Mouse (Mus musculus): ENCODE measurements around the gene Nfib. TPM values are rescaled to one million over a fixed set of nuclear protein-coding genes. Genes with fewer than 3 reads are reported as not detected.

The Nfib gene
- polyA plus RNA-seq, 2 experiments from 2014 or later, result 0.20 TPM; not detected in 1

DNA sequence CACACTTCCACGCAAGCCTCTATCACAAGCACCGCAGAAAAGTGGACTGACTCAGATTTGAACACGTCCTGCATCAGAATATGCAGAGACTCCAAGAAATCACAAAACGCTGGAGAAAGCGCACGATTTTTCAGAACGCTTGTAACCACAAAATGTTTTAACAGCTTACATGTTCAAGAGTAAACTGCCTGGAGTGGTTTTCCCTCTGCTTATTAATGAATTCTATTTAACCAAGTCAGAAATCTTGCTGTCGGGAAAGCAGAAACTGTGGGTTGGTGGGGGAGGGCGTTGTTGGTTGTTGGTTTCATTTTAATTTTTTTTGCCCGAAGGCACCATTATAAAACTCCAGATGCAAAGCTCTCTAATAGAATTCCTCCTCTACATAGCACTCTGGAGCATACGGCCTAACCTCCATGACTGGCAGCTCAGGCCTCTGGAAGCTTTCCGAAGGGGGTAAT, 82.4 kb downstream of the Nfib start:
- no peak for ATAC-seq

DNA sequence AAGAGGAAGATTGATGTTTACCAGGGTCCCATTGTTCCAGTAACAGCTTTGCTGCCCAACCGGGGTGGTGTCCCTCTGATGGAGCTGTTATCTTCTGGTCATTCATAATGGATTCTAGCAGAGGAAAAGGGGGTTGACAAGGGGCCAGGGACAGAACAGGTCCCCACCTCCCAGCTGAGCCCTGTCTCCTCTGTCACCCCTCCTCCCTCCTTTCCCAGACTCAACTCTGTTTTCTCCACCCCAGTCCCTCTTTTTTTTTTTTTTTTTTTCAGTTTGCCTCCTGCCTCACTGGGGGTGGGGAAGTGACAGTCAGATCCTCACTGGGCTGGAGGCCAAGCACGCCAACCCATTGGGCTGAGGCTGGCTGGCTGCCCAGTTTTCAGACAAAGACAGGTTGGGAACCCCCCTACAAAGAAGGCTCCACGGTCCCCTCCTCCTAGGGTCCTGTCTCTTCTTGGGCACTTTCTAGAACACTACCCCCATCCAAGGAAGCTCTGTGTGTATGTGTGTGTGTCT, 83.2 kb downstream of the Nfib start:
- ATAC-seq, result no peak

DNA sequence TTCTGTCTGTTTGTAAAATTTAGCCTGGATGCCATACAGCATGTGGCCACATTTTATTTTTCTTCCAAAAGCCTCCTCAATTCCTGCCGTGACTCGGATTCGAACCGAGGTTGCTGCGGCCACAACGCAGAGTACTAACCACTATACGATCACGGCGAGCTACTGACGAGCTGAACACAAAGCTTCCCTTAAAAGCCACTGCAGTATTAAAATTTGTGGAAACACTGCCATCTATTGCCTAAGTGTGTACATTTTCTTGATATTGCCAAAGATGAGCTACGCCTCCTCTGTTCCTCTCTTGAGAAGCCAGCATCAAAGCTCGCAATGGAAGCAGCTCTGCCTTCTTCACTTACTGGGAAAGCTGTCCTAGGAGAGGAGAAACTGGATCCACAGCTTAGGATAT, 86.0 kb downstream of the Nfib start:
- ATAC-seq, result no peak

DNA sequence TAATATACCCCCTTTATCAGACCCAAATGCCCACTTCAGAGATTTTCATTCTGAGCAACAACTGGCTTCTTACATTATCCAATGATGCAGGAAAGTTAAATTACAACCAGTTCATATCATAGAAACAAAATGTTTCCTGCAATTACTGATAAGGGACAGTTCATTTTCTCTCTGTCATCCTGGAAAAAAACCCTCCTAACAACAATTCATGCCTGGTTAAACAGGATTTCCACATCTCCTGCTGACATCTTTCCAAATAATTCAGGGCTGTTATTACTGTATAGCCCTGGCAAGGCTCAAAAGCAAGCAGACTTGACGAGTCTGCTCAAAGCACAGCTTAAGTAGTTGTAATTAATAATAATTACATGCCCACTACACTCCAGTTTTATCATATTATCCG, 86.5 kb downstream of the Nfib start:
- no peak for ATAC-seq

DNA sequence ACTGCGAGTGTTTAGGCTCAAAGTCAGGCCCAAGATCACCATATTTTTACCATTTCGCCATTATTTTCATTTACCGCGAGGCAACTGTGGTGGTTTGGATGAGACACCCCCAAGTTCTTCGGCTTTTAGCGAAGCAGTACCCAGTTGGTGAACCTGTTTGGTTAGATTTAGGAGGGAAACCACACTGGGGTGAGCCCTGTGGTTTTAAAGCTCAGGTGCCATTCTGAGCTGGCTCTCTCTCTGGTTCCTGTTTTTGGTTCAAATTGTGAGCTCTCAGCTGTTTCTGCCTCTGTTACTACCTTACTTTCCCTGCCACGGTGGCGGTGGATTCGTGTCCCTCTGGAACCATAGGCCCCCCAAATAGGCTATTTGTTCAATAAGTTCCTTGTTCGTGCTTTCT, 88.3 kb downstream of the Nfib start:
- ATAC-seq, result no peak

DNA sequence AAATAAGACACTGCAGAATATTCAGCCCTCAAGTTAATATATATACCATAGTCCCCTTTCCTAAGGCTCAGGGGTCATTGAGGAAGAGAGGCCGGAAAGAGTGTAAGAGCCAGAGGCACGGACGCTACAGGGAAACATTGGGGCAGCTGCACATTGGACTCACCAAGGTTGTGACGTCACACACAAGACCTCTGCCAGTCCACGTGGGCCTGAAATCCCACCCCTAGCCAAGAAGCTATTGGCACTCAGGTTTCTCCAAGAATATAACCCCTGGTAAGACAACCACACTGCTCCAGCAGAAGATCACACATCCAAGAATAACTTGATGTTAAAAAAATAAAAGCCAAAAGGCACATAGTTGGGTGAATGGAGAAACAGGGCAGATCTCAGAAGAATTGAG, 89.8 kb downstream of the Nfib start:
- ATAC-seq, result no peak

GRCm38 (mm10) chr4:82614466-82614805, 91.1 kb downstream of the Nfib start:
- no peak for ATAC-seq

DNA sequence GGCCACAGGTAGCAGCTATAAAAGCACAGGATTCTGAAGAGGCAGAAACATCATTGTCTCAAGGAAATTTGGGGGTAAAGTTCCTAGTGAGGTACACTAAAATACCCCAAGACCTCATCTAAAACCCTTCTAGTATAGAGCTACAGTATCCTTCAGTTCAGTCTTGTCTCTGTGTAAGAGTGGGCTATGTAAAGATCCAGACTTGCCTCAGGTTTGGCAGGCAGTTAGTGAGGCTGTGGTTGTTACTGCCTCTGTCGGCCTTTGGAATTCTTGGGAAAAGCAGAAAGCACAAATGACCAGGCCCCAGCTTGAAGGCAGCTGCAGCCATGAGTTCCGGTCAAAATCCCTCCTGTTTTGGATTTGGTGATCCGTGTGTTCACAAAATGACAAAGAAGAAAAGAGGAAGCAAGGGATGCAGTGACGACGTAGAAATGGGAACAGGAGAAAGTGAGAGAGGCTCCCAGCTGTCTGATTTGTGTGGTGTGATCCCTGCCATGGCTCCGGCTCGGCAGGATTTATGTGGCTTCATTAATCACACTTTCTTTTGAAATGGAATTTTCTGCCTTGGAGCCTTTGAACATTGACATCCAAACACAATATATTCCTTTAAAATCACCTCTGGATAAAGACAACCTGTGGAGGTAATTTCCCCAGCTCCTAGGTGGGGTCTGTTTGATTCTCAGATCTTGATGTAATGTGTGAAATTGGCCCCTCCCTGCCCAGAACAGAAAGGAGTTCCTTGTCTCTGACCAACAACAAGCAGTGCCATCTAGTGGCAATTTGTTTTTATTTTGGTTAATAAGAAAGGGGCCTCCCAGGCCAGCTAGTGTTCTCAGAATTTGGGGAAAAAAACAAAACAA, 91.7 kb downstream of the Nfib start:
- no peak for ATAC-seq

DNA sequence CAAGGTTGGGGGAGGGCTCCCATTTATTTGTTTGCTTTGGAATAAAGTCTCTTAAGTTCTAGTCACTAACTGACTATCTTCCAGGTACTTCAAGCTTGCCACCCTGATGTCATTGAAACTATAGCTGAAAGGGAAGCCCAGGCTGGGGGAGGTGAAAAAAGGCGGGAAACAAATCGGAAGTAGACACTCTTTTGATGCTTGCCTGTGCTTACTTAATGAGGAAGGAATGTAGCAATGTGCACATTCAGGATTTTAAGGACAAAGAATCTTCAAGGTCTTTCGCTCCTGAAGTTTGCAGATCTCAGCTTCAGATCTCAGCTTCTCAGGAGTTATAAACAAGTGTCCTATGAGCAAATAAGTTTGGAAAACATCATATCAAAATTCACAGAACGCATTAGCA, 95.9 kb downstream of the Nfib start:
- no peak for ATAC-seq

- ATAC-seq, result no peak
Observed at GRCm38 (mm10) chr4:82608768-82609610, 96.6 kb downstream of the Nfib start.

GRCm38 (mm10) chr4:82607266-82607665, 98.3 kb downstream of the Nfib start:
- ATAC-seq, result no peak

- no peak for ATAC-seq
Observed at GRCm38 (mm10) chr4:82606351-82606750, 99.2 kb downstream of the Nfib start.

- no peak for ATAC-seq
Observed at GRCm38 (mm10) chr4:82605034-82605784, 100.3 kb downstream of the Nfib start.

GRCm38 (mm10) chr4:82604501-82604900, 101.0 kb downstream of the Nfib start:
- ATAC-seq, result no peak

- ATAC-seq, result no peak
Observed at GRCm38 (mm10) chr4:82600636-82601035, 104.9 kb downstream of the Nfib start.

DNA sequence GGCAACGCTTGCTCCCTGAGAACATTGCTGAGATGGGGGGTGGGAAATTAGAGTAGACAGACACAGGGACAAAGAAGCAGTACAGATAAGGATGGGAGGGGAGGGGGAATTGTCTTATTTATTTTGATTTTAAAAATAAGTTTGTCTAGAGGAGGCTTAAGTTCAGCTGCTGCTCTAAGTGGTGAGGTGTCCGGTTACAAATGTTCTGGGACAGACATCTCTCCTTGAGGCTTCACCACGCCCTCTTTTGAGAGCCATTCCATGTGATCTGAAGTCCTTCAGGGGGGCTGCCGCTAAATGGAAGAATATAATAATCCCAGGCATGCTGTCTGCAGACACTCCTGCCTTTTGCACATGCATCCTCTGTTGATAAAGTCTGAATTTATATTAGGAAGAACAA, 107.1 kb downstream of the Nfib start:
- no peak for ATAC-seq

GRCm38 (mm10) chr4:82593681-82594666, 111.6 kb downstream of the Nfib start:
- no peak for ATAC-seq

DNA sequence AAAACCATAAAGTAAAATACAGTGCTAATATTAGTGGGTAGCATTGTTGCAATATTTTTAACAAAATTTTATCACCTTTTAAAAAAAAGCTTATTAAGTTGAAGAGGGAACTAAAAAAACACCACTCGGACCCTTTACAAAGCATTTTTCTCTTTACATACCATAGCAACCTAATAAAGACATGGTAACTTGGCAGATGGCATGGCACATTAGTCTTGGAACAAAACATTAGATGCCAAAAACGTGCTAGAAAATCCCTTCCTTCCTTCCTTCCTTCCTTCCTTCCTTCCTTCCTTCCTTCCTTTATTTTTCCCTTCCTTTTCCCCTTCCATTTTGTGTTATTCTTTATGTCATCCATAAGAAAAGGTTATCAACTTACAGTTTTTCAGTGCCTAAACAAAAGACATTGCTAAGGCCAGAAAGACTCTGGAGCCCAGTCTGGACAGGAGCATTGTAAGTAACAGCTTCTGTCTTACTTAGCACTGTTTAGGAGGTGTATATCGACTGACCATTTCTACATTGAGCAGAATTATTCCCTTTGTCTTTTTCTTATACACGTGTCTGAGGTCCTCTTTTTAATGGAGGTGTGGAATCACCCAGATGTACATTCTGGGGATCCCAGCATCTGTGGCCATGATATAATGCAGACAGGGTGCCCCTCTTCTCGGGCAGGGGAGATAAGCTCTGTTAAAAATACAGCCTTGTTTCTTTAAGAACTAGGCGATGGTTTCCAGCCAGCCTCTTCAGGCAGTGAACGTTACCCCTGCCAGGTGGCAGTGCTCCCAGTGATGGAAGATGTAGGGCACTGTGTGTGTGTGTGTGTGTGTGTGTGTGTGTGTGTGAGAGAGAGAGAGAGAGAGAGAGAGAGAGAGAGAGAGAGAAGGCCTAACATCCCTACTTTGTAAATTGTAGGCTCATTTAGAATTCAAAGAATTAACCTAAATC, 113.2 kb downstream of the Nfib start:
- ATAC-seq, result no peak

DNA sequence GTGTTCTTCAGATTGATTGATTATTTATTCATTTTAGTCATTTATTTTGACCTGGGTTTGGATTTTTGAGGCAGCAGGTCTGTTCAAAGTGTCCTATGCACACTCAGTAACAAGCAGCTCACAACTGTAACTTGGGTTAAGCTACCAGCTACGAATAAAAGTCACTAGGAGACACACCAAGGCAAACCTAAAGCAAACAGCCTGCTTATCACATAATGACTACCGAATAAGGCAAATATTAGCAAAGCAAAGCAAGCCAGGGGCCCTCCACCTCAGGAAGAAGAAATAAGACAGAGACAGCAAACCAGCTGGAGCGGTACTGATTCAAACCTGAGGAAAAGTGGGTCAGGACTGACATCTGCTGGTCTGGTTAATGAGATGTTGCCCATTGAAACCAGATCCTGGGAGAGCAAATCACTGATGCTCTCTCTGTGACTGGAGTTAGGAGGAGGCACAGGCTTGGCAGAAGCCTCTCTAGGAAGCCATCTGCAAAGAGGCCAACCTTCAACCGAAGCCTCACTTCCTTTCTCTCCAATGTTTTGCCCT, 116.1 kb downstream of the Nfib start:
- no peak for ATAC-seq

DNA sequence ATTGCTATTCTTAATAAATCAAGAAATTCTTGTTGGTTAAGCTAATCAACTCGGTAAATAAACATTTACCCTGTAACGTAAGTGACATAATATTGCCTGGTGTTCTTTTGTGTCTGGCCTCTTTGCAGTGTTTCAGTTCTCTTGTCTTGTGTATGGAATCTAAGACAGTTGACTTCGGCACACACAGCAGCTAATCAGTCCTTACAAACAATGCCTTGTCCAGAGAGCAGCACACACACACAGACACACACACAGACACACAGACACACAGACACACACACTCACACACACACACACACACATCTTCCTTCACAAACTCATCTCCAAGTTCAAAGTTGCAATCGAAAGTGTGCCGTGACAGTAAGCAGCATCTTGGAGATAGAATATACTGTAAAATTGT, 116.8 kb downstream of the Nfib start:
- ATAC-seq, result no peak
